Mouse (Mus musculus) MEL-GATA-1-ER (cell line): ENCODE data around the gene Gramd4.
"Not testable (repeated sequence)": the region's sequence is repeated elsewhere in the genome, so short reads cannot be mapped to it uniquely, and the experiment has no call there.

ENCODE experiments used
- DNase-seq: peaks from one replicate; pipeline ENCODE4 v3.0.0-alpha.2; 2012; ENCODE audit warnings: low read depth; ENCODE audit errors: extremely low read depth

The Gramd4 gene

GRCm38 (mm10) chr15:86089091-86089744 is 31.7 kb downstream of the Gramd4 start:
- no peak for DNase-seq

GRCm38 (mm10) chr15:86089991-86090529 is 32.6 kb downstream of the Gramd4 start:
- DNase-seq = no peak

GRCm38 (mm10) chr15:86090578-86090977 is 33.1 kb downstream of the Gramd4 start:
- no peak for DNase-seq

- no peak for DNase-seq
Measured at GRCm38 (mm10) chr15:86091201-86091997, 33.9 kb downstream of the Gramd4 start.

DNA sequence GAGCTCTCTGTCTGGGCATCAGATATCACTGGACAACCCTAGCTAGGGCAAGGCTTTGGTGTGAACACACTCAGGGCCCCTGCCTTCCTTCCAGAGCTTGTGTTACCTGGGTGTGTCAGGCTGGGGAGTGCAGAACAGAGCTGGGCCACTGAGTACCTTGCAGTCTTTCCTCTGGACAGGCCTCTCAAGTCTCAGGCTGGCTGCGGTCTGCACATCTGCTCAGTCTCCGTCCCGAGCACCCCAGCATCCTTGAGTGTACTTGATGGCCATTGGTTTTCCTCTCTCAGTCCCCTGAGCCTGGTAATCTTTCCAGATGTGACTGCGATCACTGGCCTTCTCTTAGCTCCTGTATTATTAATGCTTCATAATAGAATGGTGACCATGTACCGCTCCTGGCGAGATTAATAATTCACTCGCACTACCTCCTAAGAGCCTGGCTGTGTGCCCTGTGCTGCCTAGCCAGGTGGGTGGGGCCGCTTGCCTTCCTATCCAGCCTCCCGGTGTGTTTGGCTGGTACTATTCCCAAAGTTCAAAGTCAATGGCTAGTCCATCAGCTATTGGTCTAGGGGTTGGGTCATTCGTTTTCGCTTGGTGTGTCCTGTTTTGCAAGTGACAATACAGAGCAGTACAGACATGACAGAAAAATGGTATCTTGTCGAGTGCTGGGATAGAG is 34.6 kb downstream of the Gramd4 start:
- no peak for DNase-seq

GRCm38 (mm10) chr15:86093236-86093635 is 35.7 kb downstream of the Gramd4 start:
- DNase-seq = no peak

GRCm38 (mm10) chr15:86094324-86095121 is 37.0 kb downstream of the Gramd4 start:
- no peak for DNase-seq

DNA sequence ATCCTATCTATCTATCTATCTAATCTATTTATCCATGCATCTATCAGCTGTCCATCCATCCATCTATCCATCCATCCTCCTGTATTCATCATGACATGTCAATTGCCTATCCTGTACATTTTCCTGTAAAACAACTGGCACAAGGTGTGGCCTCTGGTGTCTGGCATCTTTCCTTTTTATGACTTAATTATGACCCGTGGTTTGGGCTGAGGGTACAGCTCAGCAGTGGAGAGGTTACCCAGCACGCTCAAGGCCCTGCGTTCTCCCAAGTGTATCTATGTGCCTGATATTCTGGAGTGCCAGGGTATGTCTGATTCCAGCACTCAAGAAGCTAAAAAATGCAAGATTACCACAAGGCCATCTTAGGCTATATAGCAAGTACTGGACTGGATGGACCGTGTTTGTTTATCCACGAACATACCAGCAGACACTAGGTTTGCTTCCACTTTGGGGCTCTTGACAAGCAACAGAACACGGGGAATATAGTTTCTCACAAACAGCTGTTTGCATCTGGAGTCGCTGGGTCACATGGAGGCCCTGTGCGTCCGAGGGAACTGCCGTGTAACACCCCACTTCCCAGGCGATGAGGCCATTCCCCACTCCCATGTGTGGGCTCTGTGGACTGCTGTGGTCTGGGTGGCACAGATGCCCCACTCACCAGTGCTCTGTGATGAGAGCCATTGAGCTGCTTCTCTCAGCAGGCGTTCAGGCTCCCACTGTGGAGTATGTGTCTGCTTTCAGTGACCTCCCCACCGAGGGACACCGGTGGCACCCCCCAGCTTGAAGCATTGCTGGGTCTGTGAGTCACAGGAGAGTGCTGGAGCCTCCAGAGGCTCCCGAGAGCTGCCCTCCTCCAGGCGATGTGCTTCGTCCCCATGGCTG is 38.5 kb downstream of the Gramd4 start:
- no peak for DNase-seq

DNA sequence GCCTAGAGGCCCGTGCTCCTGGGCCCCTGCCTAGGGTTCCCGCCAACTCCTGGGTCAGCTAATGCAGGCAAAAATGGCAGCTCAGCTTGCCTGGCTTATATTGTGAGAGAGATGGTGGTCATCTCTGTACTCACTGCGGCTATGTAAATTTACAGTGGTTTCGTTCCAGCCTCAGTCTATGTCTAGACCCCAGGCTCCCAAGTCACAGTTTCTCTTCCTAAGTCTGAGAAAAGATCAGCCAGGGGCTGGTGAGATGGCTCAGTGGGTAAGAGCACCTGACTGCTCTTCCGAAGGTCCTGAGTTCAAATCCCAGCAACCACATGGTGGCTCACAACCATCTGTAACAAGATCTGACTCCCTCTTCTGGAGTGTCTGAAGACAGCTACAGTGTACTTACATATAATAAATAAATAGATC is 39.1 kb downstream of the Gramd4 start:
- DNase-seq = not testable (repeated sequence)

DNA sequence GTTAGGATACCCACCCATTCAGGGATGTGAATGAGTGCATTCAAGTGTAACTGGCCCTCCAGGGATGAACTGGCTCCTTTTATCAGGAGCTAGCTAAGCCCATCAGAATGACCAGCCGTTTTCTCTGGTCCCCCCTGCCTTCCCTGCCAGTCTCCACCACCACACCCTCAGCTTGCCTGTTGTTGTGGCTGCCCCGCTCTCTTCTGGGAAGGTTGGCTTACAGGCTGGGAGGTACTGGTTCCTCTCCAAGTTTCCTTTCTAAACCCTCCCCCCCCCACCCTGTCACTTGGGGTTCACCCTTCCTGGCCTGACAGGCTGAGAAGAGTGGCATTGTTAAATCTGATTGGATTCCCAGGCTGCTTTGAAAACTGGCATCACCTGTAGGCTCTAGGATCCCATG is 40.4 kb downstream of the Gramd4 start:
- DNase-seq = no peak

GRCm38 (mm10) chr15:86101585-86101984 is 44.1 kb downstream of the Gramd4 start:
- DNase-seq = no peak

GRCm38 (mm10) chr15:86102308-86102707 is 44.8 kb downstream of the Gramd4 start:
- no peak for DNase-seq

DNA sequence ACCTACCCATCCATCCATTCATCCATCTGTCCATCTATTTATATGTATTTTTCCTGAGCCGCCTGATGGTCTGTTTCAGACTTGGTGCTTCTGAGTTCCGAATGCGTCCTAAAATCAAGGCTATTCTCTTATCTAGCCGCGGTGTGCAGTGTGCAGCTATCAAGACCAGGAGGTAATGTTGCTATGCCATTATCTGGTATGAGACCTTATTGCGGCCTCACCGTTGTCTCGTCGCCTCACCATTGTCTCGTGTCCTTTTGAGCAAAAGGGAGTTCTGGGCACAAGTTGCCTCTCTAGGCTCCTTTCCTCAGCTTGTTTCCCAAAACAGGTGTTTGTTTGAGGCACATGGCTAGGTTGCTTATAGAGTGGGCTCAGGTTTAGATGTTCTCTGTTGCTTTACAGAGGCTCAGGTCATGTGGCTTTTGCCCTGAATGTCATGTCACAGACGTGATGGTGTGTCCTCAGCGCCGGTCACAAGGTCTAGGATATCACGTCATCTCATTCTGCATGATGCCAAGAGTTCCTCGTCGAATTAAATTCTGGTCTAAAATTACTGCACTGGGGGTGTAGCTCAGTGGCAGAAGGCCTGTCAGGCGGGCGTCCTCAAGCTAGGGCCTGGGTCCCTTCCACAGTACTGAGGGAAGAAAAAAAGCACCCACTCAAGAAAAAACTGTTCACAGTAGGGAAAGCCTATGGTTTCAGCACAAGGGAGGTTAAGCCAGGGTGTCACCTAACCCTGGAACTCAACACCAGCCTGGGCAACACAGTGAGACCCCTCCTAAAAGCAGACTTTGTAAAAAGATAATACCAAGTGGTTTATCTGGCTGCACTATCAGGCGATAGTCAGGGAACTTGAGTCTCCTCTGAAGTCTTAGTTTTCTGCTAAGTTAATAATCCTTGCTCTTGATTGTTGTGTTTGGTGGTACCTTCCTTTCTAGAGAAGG is 47.2 kb downstream of the Gramd4 start:
- DNase-seq = no peak

DNA sequence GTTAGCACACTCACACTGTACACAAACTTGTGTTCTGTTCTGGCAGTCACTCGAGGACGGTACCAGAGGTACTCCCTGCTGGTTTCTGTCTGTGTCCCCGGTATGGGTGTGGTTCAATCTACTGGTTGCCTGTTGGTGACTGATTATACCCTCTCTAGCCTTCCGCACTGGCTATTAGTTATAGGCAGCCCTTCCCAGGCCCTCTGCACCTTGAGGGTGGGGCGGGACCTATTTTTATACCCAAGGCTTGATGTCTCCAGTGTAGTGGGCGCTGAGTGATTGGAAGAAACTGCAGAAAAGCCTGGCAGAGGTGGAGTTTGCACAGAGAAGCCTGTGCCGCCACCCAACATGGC is 47.8 kb downstream of the Gramd4 start:
- peak; percentile 62 for DNase-seq

- no peak for DNase-seq
Measured at GRCm38 (mm10) chr15:86105751-86106150, 48.3 kb downstream of the Gramd4 start.

DNA sequence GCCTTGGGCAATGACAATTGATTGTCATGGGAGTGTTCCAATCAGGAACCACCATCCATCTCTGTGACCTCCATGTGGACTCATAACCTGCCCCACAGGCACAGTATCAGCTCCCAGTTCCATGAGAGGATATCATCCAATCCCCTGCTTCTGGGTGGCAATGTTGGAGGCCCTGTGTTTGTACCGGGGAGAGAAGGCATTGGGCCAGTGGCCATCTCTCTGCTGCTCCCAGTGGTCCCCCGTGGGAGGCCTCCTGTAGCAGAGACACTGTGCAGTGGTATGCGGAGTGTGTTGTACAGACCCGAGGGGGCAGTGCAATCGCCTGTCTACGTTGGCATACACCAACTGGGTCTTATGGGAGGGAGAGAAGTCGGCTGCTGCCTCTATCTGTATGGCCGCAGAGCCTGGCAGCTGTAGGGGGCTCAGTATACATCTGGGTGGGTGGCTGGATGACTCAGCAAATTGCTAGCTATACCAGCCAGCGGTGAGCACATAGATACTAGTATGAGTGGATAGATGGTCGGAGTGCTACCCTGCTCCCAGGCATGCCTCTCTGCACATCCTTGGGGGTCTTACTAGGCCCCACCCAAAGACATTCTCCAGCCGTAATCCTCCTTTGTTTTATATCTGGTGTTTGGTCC is 50.5 kb downstream of the Gramd4 start:
- no peak for DNase-seq

DNA sequence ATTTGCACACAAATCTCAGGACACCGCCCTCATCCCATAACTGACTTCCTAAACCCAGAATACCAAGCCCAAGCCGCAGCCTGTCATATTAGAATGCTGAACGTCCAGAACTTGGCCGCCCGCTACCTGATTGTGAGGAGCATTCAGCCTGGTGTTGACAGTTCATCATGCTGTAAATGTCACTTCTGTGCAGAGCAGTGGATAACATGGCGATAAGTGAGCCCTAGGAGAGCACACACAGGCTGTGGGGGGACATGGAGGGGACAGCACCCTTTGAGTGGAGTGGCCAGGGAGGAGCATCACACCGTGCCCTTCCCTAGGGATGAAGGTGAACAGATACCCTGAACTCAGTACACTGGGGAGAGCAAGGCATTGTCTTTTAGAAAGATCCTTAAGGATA is 51.8 kb downstream of the Gramd4 start:
- no peak for DNase-seq

DNA sequence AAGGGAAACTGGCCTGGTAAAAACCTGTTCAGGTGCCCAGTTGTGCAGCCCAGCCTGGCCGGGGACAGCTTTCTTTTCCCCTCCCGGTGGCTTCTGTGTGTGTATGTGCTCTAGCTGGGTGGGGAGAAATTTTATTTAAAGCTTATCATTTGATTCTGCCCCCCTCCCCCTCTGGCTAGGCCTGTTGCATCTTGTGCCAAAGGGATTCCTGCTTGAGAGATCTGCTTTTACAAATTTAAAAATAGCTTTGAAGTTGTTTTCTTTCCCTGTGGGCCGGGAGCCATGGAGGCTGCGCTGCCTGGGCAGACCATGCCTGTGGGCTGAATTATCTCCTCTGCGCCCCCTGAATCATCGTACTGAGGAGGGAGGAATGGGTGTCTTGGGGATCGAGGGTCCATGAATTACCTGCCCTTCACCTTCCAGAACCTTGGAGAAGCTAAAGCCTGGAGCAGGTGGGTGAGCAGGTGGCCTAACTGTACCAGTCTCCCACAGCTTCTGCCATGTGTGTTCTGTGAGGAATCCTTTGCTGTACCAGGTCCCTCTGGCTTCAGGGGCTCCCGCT is 52.2 kb downstream of the Gramd4 start:
- no peak for DNase-seq
